Mouse (Mus musculus): ENCODE measurements at regions not wholly inside any gene's neighbourhood (a gene's known extent, or its start where the extent isn't known, plus 50 kb on each side); places are given as distances from the start of the nearest gene placed in this dataset.
A peak's percentile ranks its signal among the peaks of the same experiment; 100 is the strongest.

DNA sequence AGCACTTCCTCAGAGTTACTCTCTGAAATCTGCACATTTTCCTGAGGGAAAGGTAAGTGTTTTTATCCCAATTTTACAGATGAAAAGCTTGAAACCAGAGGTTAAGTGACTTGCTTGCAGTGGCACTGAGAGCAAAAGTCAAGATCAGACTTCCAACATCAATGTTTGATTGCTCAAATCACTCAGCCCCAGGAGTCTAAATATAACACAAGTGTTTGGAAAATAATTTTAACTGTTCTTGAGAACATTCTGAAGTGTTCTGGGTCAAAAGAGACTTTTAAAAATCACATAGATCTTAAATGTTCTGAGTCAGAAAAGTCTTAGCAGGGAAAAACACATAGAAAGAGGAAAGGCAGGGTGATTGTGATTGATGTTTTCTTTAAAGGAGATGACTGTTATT lies 848.6 kb upstream of the Cntnap5a start:
- DNase-seq, result no peak

DNA sequence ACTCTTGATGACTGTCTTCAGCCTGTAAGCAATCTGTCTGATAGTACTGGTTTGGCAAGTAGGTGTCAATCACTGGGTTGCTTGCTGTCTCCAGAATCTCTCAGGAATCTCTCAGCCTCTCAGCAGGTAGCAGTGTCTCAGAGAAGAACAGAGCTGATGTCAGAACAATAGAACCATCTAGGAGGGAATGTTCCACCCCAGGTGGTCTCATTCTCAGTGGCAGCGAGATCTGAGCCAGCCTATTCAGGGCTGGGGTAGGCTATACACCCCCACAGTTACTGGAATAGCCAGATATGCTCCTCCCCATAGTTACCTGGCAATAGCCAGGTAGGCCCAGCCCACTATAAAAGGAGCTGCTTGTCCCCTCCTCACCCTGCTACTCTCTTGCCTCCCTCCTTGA lies 834.9 kb upstream of the Cntnap5a start:
- DNase-seq, result no peak

DNA sequence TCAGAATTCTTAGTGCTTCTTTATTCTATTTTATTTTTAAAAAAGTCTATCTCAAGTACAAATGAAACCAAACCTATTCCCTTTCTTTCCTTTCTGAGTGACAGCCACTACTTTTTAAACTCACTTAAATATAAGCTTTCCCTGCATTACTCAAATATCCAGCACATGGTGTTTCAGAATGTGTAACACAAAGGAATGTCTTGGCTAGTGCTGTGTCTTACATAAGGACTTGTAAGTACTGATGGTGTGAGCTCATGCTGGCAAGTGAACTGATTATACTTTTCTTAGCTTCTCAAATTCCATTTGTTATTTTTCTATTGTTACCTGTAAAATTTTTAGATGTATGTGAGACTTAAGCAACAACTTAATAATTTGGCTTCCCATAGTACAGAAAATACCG lies 823.6 kb upstream of the Cntnap5a start:
- DNase-seq, result no peak

DNA sequence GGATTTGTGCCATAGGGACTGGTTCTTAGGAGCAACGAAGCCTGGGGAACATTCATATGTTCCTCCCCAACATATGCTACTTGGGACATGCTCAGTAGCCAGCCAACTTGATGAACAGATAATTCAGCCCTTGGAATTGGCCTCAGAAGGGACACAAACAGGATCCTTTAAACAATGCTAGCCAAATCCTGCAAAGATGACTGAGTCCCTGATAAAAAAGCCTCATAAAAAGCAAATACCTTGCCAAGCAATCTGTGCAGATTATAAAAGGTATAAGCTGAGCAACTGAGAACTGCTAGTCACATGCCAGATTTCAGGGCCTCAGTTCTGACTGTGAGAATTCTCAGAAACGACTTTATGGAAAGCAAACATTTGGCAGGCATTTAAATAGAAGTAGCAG lies 821.6 kb upstream of the Cntnap5a start:
- DNase-seq, result peak; percentile 47 to 64

DNA sequence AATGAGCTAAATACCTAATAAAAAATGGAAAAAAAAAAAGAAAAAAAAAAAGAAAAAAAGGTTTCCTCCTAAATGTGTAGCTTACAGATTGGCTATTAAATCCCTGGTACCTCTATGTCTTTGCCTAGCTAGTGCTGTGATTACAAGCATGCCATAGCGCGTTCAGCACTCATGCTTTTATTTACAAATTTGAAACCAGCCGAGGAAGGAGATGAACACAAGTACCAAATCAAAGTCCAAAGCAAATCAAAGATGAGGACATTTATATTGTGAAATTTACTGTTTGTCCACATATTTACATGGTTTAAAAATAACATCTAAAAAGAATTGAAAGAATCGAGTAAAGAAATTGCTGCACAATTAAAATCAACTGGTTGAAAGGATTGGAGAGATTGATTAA lies 808.8 kb upstream of the Cntnap5a start:
- no peak for DNase-seq

Measured in cerebellum, postnatal 36 days (tissue).